Mouse (Mus musculus) C2C12 (cell line): Measurements from ENCODE around the gene Gm20715. TPM values are rescaled to one million over a fixed set of nuclear protein-coding genes. Genes with fewer than 3 reads are reported as not detected.
A peak's percentile ranks its signal among the peaks of the same experiment; 100 is the strongest.
"Not testable (repeated sequence)": the region's sequence is repeated elsewhere in the genome, so short reads cannot be mapped to it uniquely, and the experiment has no call there.

Experiments used
- H3K27me3 ChIP-seq: one replicate; pipeline ENCODE4 v1.6.1; 2011; ENCODE audit not compliant: control insufficient read depth, insufficient read depth, insufficient read length
- H3K36me3 ChIP-seq: one replicate; pipeline ENCODE4 v1.6.1; 2011; ENCODE audit not compliant: control insufficient read depth, insufficient read depth
- H3K4me3 ChIP-seq: one replicate; pipeline ENCODE4 v1.5.1; 2011; ENCODE audit warnings: mild to moderate bottlenecking, control low read depth; ENCODE audit not compliant: poor library complexity, insufficient read depth, severe bottlenecking
- H3K79me2 ChIP-seq: one replicate; pipeline ENCODE4 v1.6.1; 2011; ENCODE audit not compliant: control insufficient read depth, insufficient read depth
- H3K79me3 ChIP-seq: one replicate; pipeline ENCODE4 v1.6.1; 2011; ENCODE audit warnings: low read depth, control low read depth
- H3ac ChIP-seq: one replicate; pipeline ENCODE3; 2011; ENCODE audit warnings: low read depth; ENCODE audit not compliant: control insufficient read depth, insufficient read length
- CEBPB ChIP-seq: IDR thresholded peaks from one replicate; pipeline ENCODE4 v1.6.1; 2011; ENCODE audit warnings: low read depth, mild to moderate bottlenecking, control low read depth, moderate library complexity
- CTCF ChIP-seq: IDR thresholded peaks from one replicate; pipeline ENCODE4 v1.5.1; 2011; ENCODE audit not compliant: control insufficient read depth, insufficient read depth, insufficient read length
- FOSL1 ChIP-seq: IDR thresholded peaks from one replicate; pipeline ENCODE4 v1.8.0; 2011; ENCODE audit warnings: mild to moderate bottlenecking, low read length; ENCODE audit not compliant: poor library complexity, insufficient read depth, severe bottlenecking
- MAX ChIP-seq: IDR thresholded peaks from one replicate; pipeline ENCODE4 v1.6.1; 2011; ENCODE audit warnings: mild to moderate bottlenecking, control low read depth
- MYOD1 ChIP-seq: IDR thresholded peaks from one replicate; pipeline ENCODE4 v1.6.1; 2011; ENCODE audit warnings: low read depth; ENCODE audit not compliant: control insufficient read depth, insufficient read length
- MYOG ChIP-seq: IDR thresholded peaks from one replicate; pipeline ENCODE4 v1.6.1; 2011; ENCODE audit not compliant: control insufficient read depth, insufficient read length; ENCODE audit errors: extremely low read depth
- USF1 ChIP-seq: IDR thresholded peaks from one replicate; pipeline ENCODE4 v1.6.1; 2011; ENCODE audit warnings: low read depth, mild to moderate bottlenecking, control low read depth, moderate library complexity
- polyA plus RNA-seq: library from polyadenylated mRNA; unstranded; fragments of >200 nt; fragmentation: generic; extraction: Trizol; gene quantifications from one replicate; pipeline ENCODE4 v1.2.1, GENCODE M21; 2012; ENCODE audit warnings: missing spikeins

Gene Gm20715
- polyA plus RNA-seq, 1 experiment, result not detected

GRCm38 (mm10) chr7:6367185-6367584 is 42.9 kb upstream of the Gm20715 start:
- H3K27me3 ChIP-seq, result no peaks in the 10 kb centered on the region
- TF ChIP-seq MYOD1, result no peak
- no peak for TF ChIP-seq CEBPB
- TF ChIP-seq MAX, result no peak
- no peak for TF ChIP-seq MYOG
- no peak for TF ChIP-seq USF1
- no peak for TF ChIP-seq CTCF
- no peak overlapping the region for H3K4me3 ChIP-seq
- no peaks in the 10 kb centered on the region for H3K36me3 ChIP-seq
- no peaks in the 10 kb centered on the region for H3K79me2 ChIP-seq
- H3K79me3 ChIP-seq, result peaks cover 3% of the 10 kb centered on the region
- no peak overlapping the region for H3ac ChIP-seq

GRCm38 (mm10) chr7:6368146-6368545 is 41.9 kb upstream of the Gm20715 start:
- not testable (repeated sequence) for H3K36me3 ChIP-seq, H3K4me3 ChIP-seq, H3K79me2 ChIP-seq, H3K27me3 ChIP-seq, H3K79me3 ChIP-seq, H3ac ChIP-seq

GRCm38 (mm10) chr7:6369460-6369859 is 40.6 kb upstream of the Gm20715 start:
- no peaks in the 10 kb centered on the region for H3K79me2 ChIP-seq
- no peak overlapping the region for H3K4me3 ChIP-seq
- TF ChIP-seq CEBPB (no peak), MAX (no peak), CTCF (no peak), MYOD1 (no peak), USF1 (no peak), FOSL1 (no peak), MYOG (no peak)
- H3K27me3 ChIP-seq, result no peaks in the 10 kb centered on the region
- peaks cover 3% of the 10 kb centered on the region for H3K79me3 ChIP-seq
- no peaks in the 10 kb centered on the region for H3K36me3 ChIP-seq
- no peak overlapping the region for H3ac ChIP-seq

- no peak overlapping the region for H3K4me3 ChIP-seq
- H3K36me3 ChIP-seq, result no peaks in the 10 kb centered on the region
- no peaks in the 10 kb centered on the region for H3K79me3 ChIP-seq
- no peak for TF ChIP-seq MYOG
- TF ChIP-seq CEBPB, result no peak
- H3ac ChIP-seq, result no peak overlapping the region
- H3K79me2 ChIP-seq, result no peaks in the 10 kb centered on the region
- no peaks in the 10 kb centered on the region for H3K27me3 ChIP-seq
These were observed 37.1 kb upstream of the Gm20715 start for GRCm38 (mm10) chr7:6372993-6373392.

- no peak overlapping the region for H3ac ChIP-seq
- H3K27me3 ChIP-seq, result no peaks in the 10 kb centered on the region
These were observed 31.6 kb upstream of the Gm20715 start for GRCm38 (mm10) chr7:6378441-6378840.

GRCm38 (mm10) chr7:6381431-6381830 is 28.6 kb upstream of the Gm20715 start:
- Histone ChIP-seq H3K79me3 (no peaks in the 10 kb centered on the region), H3K36me3 (no peaks in the 10 kb centered on the region), H3ac (no peak overlapping the region), H3K79me2 (no peaks in the 10 kb centered on the region), H3K4me3 (no peak overlapping the region), H3K27me3 (no peaks in the 10 kb centered on the region)
- no peak for TF ChIP-seq USF1
- TF ChIP-seq MYOD1, result no peak
- TF ChIP-seq FOSL1, result no peak

More at GRCm38 (mm10) chr7:6378441-6378840, 31.6 kb upstream of the Gm20715 start:
- H3K79me3 ChIP-seq, result no peaks in the 10 kb centered on the region
- no peak overlapping the region for H3K4me3 ChIP-seq
- TF ChIP-seq MYOD1 (no peak), CTCF (no peak), USF1 (no peak), CEBPB (no peak), MAX (no peak), MYOG (no peak), FOSL1 (no peak)
- no peaks in the 10 kb centered on the region for H3K36me3 ChIP-seq
- H3K79me2 ChIP-seq, result no peaks in the 10 kb centered on the region

GRCm38 (mm10) chr7:6383044-6383455 is 27.0 kb upstream of the Gm20715 start, which contains the start of gene Zfp28:
TSS of gene Zfp28 (plus strand) at chr7:6383295.
- Histone ChIP-seq H3K79me3 (no peaks in the 10 kb centered on the region), H3K27me3 (no peaks in the 10 kb centered on the region), H3K79me2 (no peaks in the 10 kb centered on the region), H3ac (peak within 1 kb of the TSS; percentile 73), H3K36me3 (no peaks in the 10 kb centered on the region), H3K4me3 (peak within 1 kb of the TSS; percentile 45)
- TF ChIP-seq CTCF, result peak; percentile 20
- TF ChIP-seq CEBPB, result no peak
- peak; percentile 72 for TF ChIP-seq MAX
- no peak for TF ChIP-seq MYOD1
- no peak for TF ChIP-seq MYOG
